Mouse (Mus musculus): ENCODE measurements around the gene Ugt1a2.

- TF ChIP-seq POLR2A (IDR thresholded peaks at IDR 0.05; ENCODE audit: extremely low read depth, insufficient read depth, low read length) (no peak), CTCF (IDR thresholded peaks at IDR 0.05; ENCODE audit: low read depth, low read length) (no peak)
These were observed 64.5 kb downstream of the Ugt1a2 start for GRCm38 (mm10) chr1:88264869-88265240.

Measured in liver, adult 2 months (tissue).